Mouse (Mus musculus): ENCODE results near the gene Prss57. TPM values are rescaled to one million over a fixed set of nuclear protein-coding genes. Genes with fewer than 3 reads are reported as not detected.

Prss57 gene
- polyA plus RNA-seq, 1 experiment from 2014 or later: 0.08 TPM

- Histone ChIP-seq H3K27me3 (ENCODE audit: control insufficient read depth, insufficient read depth, low read length) (no peaks in the 10 kb centered on the region), H3K4me2 (ENCODE audit: low read length) (no peak overlapping the region), H3K9ac (ENCODE audit: low read length) (no peak overlapping the region), H3K4me3 (ENCODE audit: control insufficient read depth in 1 of 2, insufficient read depth in 1 of 2, low read depth in 1 of 2, low read length in 2 of 2) (no peak overlapping the region), H3K9me3 (ENCODE audit: control insufficient read depth, low read length) (0 out of 2 replicates have a peak, but pooled peaks cover 5% of the 10 kb centered on the region), H3K27ac (replicated peaks in 1 of 2; ENCODE audit: control insufficient read depth in 1 of 2, insufficient read depth in 1 of 2, low read depth in 2 of 2, low read length in 2 of 2) (no peak overlapping the region), H3K4me1 (ENCODE audit: control insufficient read depth in 2 of 2, insufficient read depth in 2 of 2, low read length in 2 of 2) (peaks cover 18 to 32% of the 10 kb centered on the region in 2 experiments), H3K36me3 (ENCODE audit: control insufficient read depth, insufficient read depth, low read length) (no peaks in the 10 kb centered on the region)
- 61% methylated on average over 4 of the region's 4 CpGs for WGBS
- no peak for ATAC-seq (ENCODE audit: insufficient number of reproducible peaks, insufficient read depth, low FRiP score, low read depth)
Observed at GRCm38 (mm10) chr10:79769329-79769728, 21.4 kb downstream of the Prss57 start.

- no peaks in the 10 kb centered on the region for H3K27me3 ChIP-seq (ENCODE audit: control insufficient read depth, insufficient read depth, low read length)
- H3K9ac ChIP-seq (ENCODE audit: low read length): no peak overlapping the region
- no peak overlapping the region for H3K4me3 ChIP-seq (ENCODE audit: control insufficient read depth in 1 of 2, insufficient read depth in 1 of 2, low read depth in 1 of 2, low read length in 2 of 2)
- WGBS: under 1% methylated on average over 5 of the region's 5 CpGs
- H3K9me3 ChIP-seq (ENCODE audit: control insufficient read depth, low read length): 0 out of 2 replicates have a peak, but pooled peaks cover 5% of the 10 kb centered on the region
- H3K36me3 ChIP-seq (ENCODE audit: control insufficient read depth, insufficient read depth, low read length): no peaks in the 10 kb centered on the region
- peaks cover 26 to 41% of the 10 kb centered on the region in 2 experiments for H3K4me1 ChIP-seq (ENCODE audit: control insufficient read depth in 2 of 2, insufficient read depth in 2 of 2, low read length in 2 of 2)
- no peak for ATAC-seq (ENCODE audit: insufficient number of reproducible peaks, insufficient read depth, low FRiP score, low read depth)
- H3K27ac ChIP-seq (replicated peaks in 1 of 2; ENCODE audit: control insufficient read depth in 1 of 2, insufficient read depth in 1 of 2, low read depth in 2 of 2, low read length in 2 of 2): no peak overlapping the region
- H3K4me2 ChIP-seq (ENCODE audit: low read length): peak overlapping the region; percentile 75; the same call in 1 of the 2 replicates
Observed at GRCm38 (mm10) chr10:79768400-79768799, 22.4 kb downstream of the Prss57 start.

GRCm38 (mm10) chr10:79767372-79768244 lies 23.2 kb downstream of the Prss57 start:
- peak; percentile 64 for ATAC-seq (ENCODE audit: insufficient number of reproducible peaks, insufficient read depth, low FRiP score, low read depth)
- H3K36me3 ChIP-seq (ENCODE audit: control insufficient read depth, insufficient read depth, low read length): peaks cover 2% of the 10 kb centered on the region; the same call in 1 of the 2 replicates
- H3K4me3 ChIP-seq (ENCODE audit: control insufficient read depth in 1 of 2, insufficient read depth in 1 of 2, low read depth in 1 of 2, low read length in 2 of 2): peak overlapping the region; percentile 90 to 93
- peaks cover 30 to 46% of the 10 kb centered on the region in 2 experiments for H3K4me1 ChIP-seq (ENCODE audit: control insufficient read depth in 2 of 2, insufficient read depth in 2 of 2, low read length in 2 of 2)
- peak overlapping the region; percentile 75 for H3K4me2 ChIP-seq (ENCODE audit: low read length)
- H3K27ac ChIP-seq (replicated peaks in 1 of 2; ENCODE audit: control insufficient read depth in 1 of 2, insufficient read depth in 1 of 2, low read depth in 2 of 2, low read length in 2 of 2): peak overlapping the region; percentile 78 to 92
- no peaks in the 10 kb centered on the region for H3K27me3 ChIP-seq (ENCODE audit: control insufficient read depth, insufficient read depth, low read length)
- 11% methylated on average over 40 of the region's 40 CpGs for WGBS
- 0 out of 2 replicates have a peak, but pooled peaks cover 5% of the 10 kb centered on the region for H3K9me3 ChIP-seq (ENCODE audit: control insufficient read depth, low read length)
- peak overlapping the region; percentile 75 for H3K9ac ChIP-seq (ENCODE audit: low read length)

GRCm38 (mm10) chr10:79766508-79767325 lies 24.0 kb downstream of the Prss57 start, which contains the start of gene Rnf126:
TSS of gene Rnf126 (minus strand) at chr10:79766952.
- peaks cover 11% of the 10 kb centered on the region for H3K36me3 ChIP-seq (ENCODE audit: control insufficient read depth, insufficient read depth, low read length)
- no peaks in the 10 kb centered on the region for H3K9me3 ChIP-seq (ENCODE audit: control insufficient read depth, low read length)
- WGBS: under 1% methylated on average over 97 of the region's 101 CpGs
- H3K27ac ChIP-seq (replicated peaks in 1 of 2; ENCODE audit: control insufficient read depth in 1 of 2, insufficient read depth in 1 of 2, low read depth in 2 of 2, low read length in 2 of 2): peak within 1 kb of the TSS; percentile 83 to 92
- H3K9ac ChIP-seq (ENCODE audit: low read length): peak within 1 kb of the TSS; percentile 98
- H3K27me3 ChIP-seq (ENCODE audit: control insufficient read depth, insufficient read depth, low read length): no peaks in the 10 kb centered on the region
- H3K4me2 ChIP-seq (ENCODE audit: low read length): peak within 1 kb of the TSS; percentile 75
- peak within 1 kb of the TSS; percentile 90 to 93 for H3K4me3 ChIP-seq (ENCODE audit: control insufficient read depth in 1 of 2, insufficient read depth in 1 of 2, low read depth in 1 of 2, low read length in 2 of 2)
- peak; percentile 91 for ATAC-seq (ENCODE audit: insufficient number of reproducible peaks, insufficient read depth, low FRiP score, low read depth)
- H3K4me1 ChIP-seq (ENCODE audit: control insufficient read depth in 2 of 2, insufficient read depth in 2 of 2, low read length in 2 of 2): peaks cover 30 to 46% of the 10 kb centered on the region in 2 experiments

GRCm38 (mm10) chr10:79766001-79766507 lies 24.7 kb downstream of the Prss57 start:
- peak overlapping the region; percentile 98 for H3K9ac ChIP-seq (ENCODE audit: low read length)
- H3K9me3 ChIP-seq (ENCODE audit: control insufficient read depth, low read length): no peaks in the 10 kb centered on the region
- peak overlapping the region; percentile 75 for H3K4me2 ChIP-seq (ENCODE audit: low read length)
- WGBS: 6% methylated on average over 16 of the region's 16 CpGs
- H3K4me3 ChIP-seq (ENCODE audit: control insufficient read depth in 1 of 2, insufficient read depth in 1 of 2, low read depth in 1 of 2, low read length in 2 of 2): peak overlapping the region; percentile 90 to 93
- no peak for ATAC-seq (ENCODE audit: insufficient number of reproducible peaks, insufficient read depth, low FRiP score, low read depth)
- H3K27ac ChIP-seq (replicated peaks in 1 of 2; ENCODE audit: control insufficient read depth in 1 of 2, insufficient read depth in 1 of 2, low read depth in 2 of 2, low read length in 2 of 2): peak overlapping the region; percentile 28 to 92; a peak in 3 of 4 replicates
- H3K4me1 ChIP-seq (ENCODE audit: control insufficient read depth in 2 of 2, insufficient read depth in 2 of 2, low read length in 2 of 2): peaks cover 30 to 46% of the 10 kb centered on the region in 2 experiments
- H3K27me3 ChIP-seq (ENCODE audit: control insufficient read depth, insufficient read depth, low read length): no peaks in the 10 kb centered on the region
- peaks cover 17% of the 10 kb centered on the region for H3K36me3 ChIP-seq (ENCODE audit: control insufficient read depth, insufficient read depth, low read length)

GRCm38 (mm10) chr10:79765228-79765745 lies 25.5 kb downstream of the Prss57 start:
- Histone ChIP-seq H3K27me3 (ENCODE audit: control insufficient read depth, insufficient read depth, low read length) (no peaks in the 10 kb centered on the region), H3K9ac (ENCODE audit: low read length) (peak overlapping the region; percentile 98), H3K4me1 (ENCODE audit: control insufficient read depth in 2 of 2, insufficient read depth in 2 of 2, low read length in 2 of 2) (peaks cover 30 to 46% of the 10 kb centered on the region in 2 experiments), H3K4me3 (ENCODE audit: control insufficient read depth in 1 of 2, insufficient read depth in 1 of 2, low read depth in 1 of 2, low read length in 2 of 2) (peak overlapping the region; percentile 90 to 93; a peak in 3 of 4 replicates), H3K27ac (replicated peaks in 1 of 2; ENCODE audit: control insufficient read depth in 1 of 2, insufficient read depth in 1 of 2, low read depth in 2 of 2, low read length in 2 of 2) (no peak overlapping the region), H3K4me2 (ENCODE audit: low read length) (peak overlapping the region; percentile 75), H3K36me3 (ENCODE audit: control insufficient read depth, insufficient read depth, low read length) (peaks cover 25% of the 10 kb centered on the region), H3K9me3 (ENCODE audit: control insufficient read depth, low read length) (no peaks in the 10 kb centered on the region)
- no peak for ATAC-seq (ENCODE audit: insufficient number of reproducible peaks, insufficient read depth, low FRiP score, low read depth)
- 72% methylated on average over 2 of the region's 2 CpGs for WGBS

- H3K36me3 ChIP-seq (ENCODE audit: control insufficient read depth, insufficient read depth, low read length): peaks cover 33% of the 10 kb centered on the region
- no peaks in the 10 kb centered on the region for H3K27me3 ChIP-seq (ENCODE audit: control insufficient read depth, insufficient read depth, low read length)
- H3K4me3 ChIP-seq (ENCODE audit: control insufficient read depth in 1 of 2, insufficient read depth in 1 of 2, low read depth in 1 of 2, low read length in 2 of 2): no peak overlapping the region
- no peak overlapping the region for H3K27ac ChIP-seq (replicated peaks in 1 of 2; ENCODE audit: control insufficient read depth in 1 of 2, insufficient read depth in 1 of 2, low read depth in 2 of 2, low read length in 2 of 2)
- peaks cover 30 to 46% of the 10 kb centered on the region in 2 experiments for H3K4me1 ChIP-seq (ENCODE audit: control insufficient read depth in 2 of 2, insufficient read depth in 2 of 2, low read length in 2 of 2)
- no peak for ATAC-seq (ENCODE audit: insufficient number of reproducible peaks, insufficient read depth, low FRiP score, low read depth)
- WGBS: 60% methylated on average over 7 of the region's 7 CpGs
- no peak overlapping the region for H3K4me2 ChIP-seq (ENCODE audit: low read length)
- H3K9me3 ChIP-seq (ENCODE audit: control insufficient read depth, low read length): no peaks in the 10 kb centered on the region
- peak overlapping the region; percentile 12; the same call in 1 of the 2 replicates for H3K9ac ChIP-seq (ENCODE audit: low read length)
Observed at GRCm38 (mm10) chr10:79764234-79764633, 26.5 kb downstream of the Prss57 start.
